Mouse (Mus musculus) spleen, postnatal 36 days (tissue): ENCODE measurements around the gene Pus10.
A peak's percentile ranks its signal among the peaks of the same experiment; 100 is the strongest.

Source experiments
- DNase-seq, 2 experiments: peaks; one replicate each; pipeline ENCODE4 v3.0.0; 2022; ENCODE audit warnings: low spot score in 2 of 2, mixed read lengths in 1 of 2

Pus10 gene

DNA sequence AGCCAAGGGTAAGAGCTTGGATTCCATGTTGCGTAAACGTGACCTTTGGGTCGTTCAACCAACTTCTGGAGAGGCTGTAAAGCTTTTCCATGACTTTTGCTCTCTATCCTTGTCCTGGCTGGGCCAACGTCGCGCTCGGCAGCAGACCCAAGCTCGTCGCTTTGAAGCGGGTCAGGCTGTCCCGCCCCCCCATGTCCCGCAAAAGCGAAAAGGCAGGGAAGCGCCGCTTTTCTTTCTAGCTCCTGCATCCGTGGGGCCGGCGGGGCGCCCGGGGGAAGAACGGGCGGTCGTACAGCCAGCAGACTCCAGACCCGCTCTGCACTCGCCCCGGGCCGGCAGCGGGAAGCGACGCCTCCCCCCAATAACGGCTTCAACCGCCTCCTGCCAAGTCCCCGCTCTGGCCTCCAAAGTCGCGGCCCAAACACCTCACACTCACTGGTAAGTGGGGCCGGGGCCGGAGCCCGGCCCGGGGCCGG lies at the start of gene Pus10:
Pus10 (plus strand) TSS at position 364 of the 476 bp plus-strand sequence.
- DNase-seq = no peak

- no peak for DNase-seq
Observed at GRCm38 (mm10) chr11:23618995-23619394, 46.5 kb upstream of the Pus10 start.

DNA sequence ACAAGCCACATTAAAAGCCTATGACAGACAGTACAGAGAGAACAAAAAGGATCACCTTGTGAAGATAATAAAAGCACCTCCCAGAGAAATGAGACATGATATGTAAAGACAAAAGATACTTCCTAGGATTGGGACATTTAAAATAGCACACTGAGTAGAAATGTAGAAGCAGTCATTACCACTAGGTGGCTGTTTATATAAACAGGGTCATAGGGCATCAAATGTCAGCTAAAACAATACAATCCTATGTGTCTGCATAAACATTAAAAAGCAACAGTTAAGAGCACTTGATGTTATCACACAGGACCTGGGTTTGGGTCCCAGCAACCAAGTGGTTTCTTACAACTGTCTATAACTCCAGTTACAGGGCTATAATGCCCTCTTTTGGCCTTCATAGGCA lies 34.8 kb upstream of the Pus10 start:
- DNase-seq = no peak

- peak; percentile 80 to 85 for DNase-seq
Observed at GRCm38 (mm10) chr11:23632945-23633878, 32.3 kb upstream of the Pus10 start, which contains the start of gene 0610010F05Rik. Gene 0610010F05Rik, minus strand, starts transcription at chr11:23633639.

GRCm38 (mm10) chr11:23633879-23634215 lies 31.6 kb upstream of the Pus10 start:
- no peak for DNase-seq

DNA sequence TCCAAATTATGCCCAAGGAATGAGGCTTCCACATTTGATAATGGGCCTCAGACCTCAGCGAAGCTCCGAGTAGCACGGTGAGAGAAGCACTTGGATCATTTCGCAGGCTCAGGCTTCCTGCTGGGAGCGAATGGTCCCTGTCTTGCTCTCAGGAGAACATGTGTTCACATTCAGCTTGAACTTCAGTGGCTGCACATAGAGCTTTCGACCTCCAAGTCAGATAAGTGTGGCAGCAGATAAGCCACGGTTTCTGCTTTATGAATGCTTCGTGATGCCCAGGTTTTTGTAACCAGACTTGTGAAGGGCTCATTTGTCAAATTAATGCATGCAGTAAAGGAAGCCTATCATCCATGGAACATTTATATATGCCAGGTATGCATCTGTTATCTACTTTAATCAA lies 30.9 kb upstream of the Pus10 start:
- DNase-seq = no peak

- DNase-seq = no peak
Observed at GRCm38 (mm10) chr11:23647431-23647830, 18.0 kb upstream of the Pus10 start.

- no peak for DNase-seq
Observed at GRCm38 (mm10) chr11:23647835-23648234, 17.6 kb upstream of the Pus10 start.

DNA sequence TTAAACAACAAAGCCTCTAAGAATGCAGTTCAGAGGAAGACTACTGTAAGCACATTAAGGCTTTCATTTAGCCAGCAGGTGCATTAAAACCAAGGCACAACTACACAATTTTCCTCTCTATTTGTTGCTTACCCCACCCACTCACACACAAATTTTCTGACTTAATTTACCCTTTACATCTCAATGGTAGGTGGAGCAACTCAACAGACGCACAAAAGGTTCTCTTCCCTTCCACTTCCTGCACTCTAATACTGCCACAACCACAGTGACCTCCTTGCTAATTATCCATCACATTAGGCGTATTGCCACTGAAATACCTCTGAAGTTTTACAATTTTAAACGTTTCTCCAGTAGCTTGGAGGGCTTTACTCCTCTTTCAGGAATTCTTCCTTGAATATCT lies 11.8 kb upstream of the Pus10 start:
- no peak for DNase-seq

DNA sequence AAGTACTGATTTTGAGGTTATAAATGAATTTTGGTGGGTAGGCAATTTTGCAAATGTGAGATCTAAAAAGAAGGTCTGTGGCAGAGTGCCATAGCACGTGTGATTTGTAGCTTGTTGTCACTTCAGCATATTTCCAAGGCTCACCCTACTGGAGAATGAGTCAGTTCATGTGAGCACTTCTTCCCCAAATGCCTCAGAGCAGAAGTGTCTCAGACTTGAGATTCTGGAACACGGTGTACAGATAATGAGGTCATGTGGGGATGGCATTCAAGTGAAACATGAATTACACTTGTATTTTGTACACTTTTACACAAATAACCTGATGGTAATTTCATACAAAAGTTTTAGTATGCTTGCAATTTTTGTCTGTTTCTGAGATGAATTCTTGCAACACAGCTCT lies 7.7 kb upstream of the Pus10 start:
- DNase-seq = no peak

DNA sequence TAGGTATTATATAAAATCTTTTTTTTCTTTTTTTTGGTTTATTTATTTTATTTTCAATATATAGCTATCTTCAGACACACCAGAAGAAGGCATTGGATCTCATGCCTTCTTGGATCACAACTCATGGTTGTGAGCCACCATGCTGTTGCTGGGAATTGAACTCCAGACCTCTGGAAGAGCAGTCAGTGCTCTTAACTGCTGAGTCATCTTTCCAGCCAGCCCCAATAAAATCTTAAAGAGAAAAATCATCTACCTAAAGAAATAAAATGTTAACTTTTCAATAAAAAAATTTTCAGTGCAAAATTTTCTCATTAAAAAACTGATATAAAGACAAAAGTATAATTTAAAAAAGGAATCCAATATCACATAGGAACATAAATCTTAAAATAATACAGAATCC lies 1.2 kb upstream of the Pus10 start:
- no peak for DNase-seq

GRCm38 (mm10) chr11:23665798-23666501 lies 476 bp downstream of the Pus10 start, which contains the start of gene Pex13:
Gene Pex13, minus strand, starts transcription at chr11:23665959.
- DNase-seq = peak; percentile 89 to 92

- no peak for DNase-seq
Observed at GRCm38 (mm10) chr11:23666526-23666925, 1.1 kb downstream of the Pus10 start.

DNA sequence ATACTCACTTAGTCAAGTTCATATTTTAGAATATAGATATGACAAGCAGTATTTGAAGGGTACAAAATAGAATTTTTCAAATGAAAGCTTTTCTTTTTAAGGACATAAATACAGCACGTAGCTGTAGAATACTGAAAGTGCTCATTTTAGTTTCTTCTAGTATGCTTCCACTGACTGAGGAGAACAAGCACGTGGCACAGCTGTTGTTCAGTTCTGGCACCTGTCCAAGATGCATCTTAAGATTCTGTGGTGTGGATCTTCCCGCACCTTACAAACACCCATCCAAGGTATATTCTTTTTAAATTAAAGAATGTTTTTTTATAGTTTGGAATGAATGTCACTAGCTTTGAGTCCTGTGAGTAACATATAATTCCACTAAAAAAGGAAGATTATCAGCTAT lies 1.7 kb downstream of the Pus10 start:
- DNase-seq = peak in 1 of 2 experiments; percentile 27

DNA sequence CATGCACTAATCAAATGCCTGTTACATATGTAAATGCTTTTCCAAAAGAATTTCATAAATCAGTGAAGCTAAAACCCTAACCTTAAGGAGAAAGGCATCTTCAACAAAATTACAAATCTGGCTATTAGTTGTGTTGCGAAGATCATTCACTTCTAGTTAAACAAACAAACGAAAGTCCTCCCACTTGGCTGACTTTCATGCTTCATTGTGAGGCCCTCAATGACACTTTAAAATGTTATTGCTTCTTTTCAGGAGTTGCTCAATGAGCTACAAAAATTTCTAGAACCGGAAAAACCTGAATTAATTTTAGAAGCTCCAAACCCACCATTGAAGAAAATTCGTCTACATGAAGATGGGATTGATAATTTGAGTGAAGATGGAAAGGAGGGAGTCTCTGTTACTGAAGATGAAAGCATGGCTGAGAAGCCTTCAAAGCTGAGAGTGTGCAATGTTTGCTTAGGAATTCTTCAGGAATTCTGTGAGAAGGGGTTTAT lies 6.8 kb downstream of the Pus10 start:
- DNase-seq = no peak

- no peak for DNase-seq
Observed at GRCm38 (mm10) chr11:23676100-23676499, 10.6 kb downstream of the Pus10 start.

- DNase-seq = peak; percentile 60 to 78
Observed at GRCm38 (mm10) chr11:23679044-23679642, 13.7 kb downstream of the Pus10 start.

GRCm38 (mm10) chr11:23680435-23680950 lies 15.0 kb downstream of the Pus10 start:
- no peak for DNase-seq

DNA sequence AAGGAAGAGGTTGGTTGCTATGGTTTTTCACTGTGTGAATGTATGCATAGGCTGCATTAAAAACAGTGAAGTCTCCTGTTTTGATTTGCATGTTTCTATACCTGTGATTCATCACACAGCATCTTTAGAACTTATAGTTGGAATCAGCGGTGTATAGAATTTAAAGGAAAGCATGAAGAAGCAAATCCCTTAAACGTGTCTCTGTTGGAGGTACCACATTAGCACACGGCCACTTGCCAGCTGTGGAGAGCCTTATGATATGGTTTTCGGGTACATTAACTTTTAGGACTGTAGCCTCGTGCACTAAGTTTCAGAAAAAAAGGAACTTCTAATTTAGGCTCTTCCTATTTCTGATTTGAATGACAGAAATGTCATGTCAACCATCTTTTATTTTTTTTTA lies 17.1 kb downstream of the Pus10 start:
- DNase-seq = peak; percentile 25 to 38

GRCm38 (mm10) chr11:23686671-23687070 lies 21.2 kb downstream of the Pus10 start:
- DNase-seq = no peak

DNA sequence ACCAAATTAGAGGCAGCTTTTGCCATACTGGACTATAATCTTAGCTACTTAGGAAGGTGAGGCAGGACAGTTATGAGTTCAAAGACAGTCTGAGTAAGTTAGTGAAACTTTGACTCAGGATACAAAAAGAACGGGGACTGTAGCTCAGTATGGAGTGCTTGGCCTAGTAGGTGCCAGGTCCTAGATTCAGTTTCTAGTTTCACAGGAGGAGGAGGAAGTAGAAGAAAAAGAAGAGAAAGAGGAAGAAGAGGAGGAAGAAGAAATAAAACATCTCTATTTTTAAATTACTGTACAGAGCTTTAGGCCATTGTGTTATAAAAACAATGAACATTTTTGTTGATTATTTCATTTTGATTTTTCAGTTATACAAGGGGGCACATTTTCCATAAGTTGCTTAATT lies 22.6 kb downstream of the Pus10 start:
- no peak for DNase-seq

GRCm38 (mm10) chr11:23693286-23693685 lies 27.8 kb downstream of the Pus10 start:
- DNase-seq = no peak
